Mouse (Mus musculus) lung, postnatal 0 days (tissue): ENCODE measurements around the gene Boll. TPM values are rescaled to one million over a fixed set of nuclear protein-coding genes. Genes with fewer than 3 reads are reported as not detected.

Experiments used
- ATAC-seq: fragments of 200-750 bp; cut with Nextera tagmentation; 2 replicates; pipeline ENCODE4 v1.8.0; 2017; ENCODE audit warnings: moderate library complexity
- DNase-seq: peaks from one replicate; pipeline ENCODE4 v3.0.0-alpha.2; 2016; ENCODE audit warnings: low spot score
- H3K27ac ChIP-seq: fragments of 300-500 bp; sonication (generic); 2 replicates; pipeline ENCODE4 v1.5.1; 2014; ENCODE audit warnings: antibody characterized with exemption, mild to moderate bottlenecking, low read length, mixed read lengths
- H3K27me3 ChIP-seq: fragments of 300-500 bp; sonication (generic); replicated peaks from 2 replicates; pipeline ENCODE4 v1.6.1; 2014; ENCODE audit warnings: low read length, mixed read lengths; ENCODE audit not compliant: insufficient read depth
- H3K36me3 ChIP-seq: fragments of 300-500 bp; sonication (generic); 2 replicates; pipeline ENCODE4 v1.6.1; 2014; ENCODE audit warnings: low read length, mixed read lengths; ENCODE audit not compliant: insufficient read depth
- H3K4me1 ChIP-seq: fragments of 300-500 bp; sonication (generic); 2 replicates; pipeline ENCODE4 v1.6.1; 2014; ENCODE audit warnings: antibody characterized with exemption, low read depth, low read length, mixed read lengths; ENCODE audit not compliant: insufficient read depth
- H3K4me2 ChIP-seq: fragments of 300-500 bp; sonication (generic); replicated peaks from 2 replicates; pipeline ENCODE4 v1.6.1; 2014; ENCODE audit warnings: low read depth, mild to moderate bottlenecking, low read length, moderate library complexity, mixed read lengths
- H3K4me3 ChIP-seq: fragments of 300-500 bp; sonication (generic); 2 replicates; pipeline ENCODE4 v1.5.1; 2014; ENCODE audit warnings: low read depth, low read length
- H3K9ac ChIP-seq: fragments of 300-500 bp; sonication (generic); replicated peaks from 2 replicates; pipeline ENCODE4 v1.6.1; 2014; ENCODE audit warnings: low read depth, mild to moderate bottlenecking
- H3K9me3 ChIP-seq: fragments of 300-500 bp; sonication (generic); 2 replicates; pipeline ENCODE4 v1.6.1; 2016; ENCODE audit warnings: low read length, mixed read lengths
- CTCF ChIP-seq: IDR thresholded peaks from 2 replicates; pipeline ENCODE4 v1.5.1; 2016; ENCODE audit warnings: antibody characterized with exemption, mild to moderate bottlenecking
- EP300 ChIP-seq: IDR thresholded peaks from 2 replicates; pipeline ENCODE4 v1.6.1; 2016; ENCODE audit warnings: antibody characterized with exemption, mild to moderate bottlenecking, control low read depth
- WGBS: fragments of 180-500 bp; shearing (Covaris S2); extraction: QIAGEN DNeasy Blood & Tissue Kit; methylation state at CpG from one replicate; pipeline ENCODE4 v1.1.7; 2014; 5-methylcytosine and 5-hydroxymethylcytosine counted together
- polyA plus RNA-seq: library from polyadenylated mRNA; unstranded; fragments of >200 nt; fragmentation: Nextera tagmentation; extraction: Ambion mirVana; gene quantifications from 2 replicates; pipeline ENCODE4 v1.2.1, GENCODE M21; 2015

The Boll gene
- polyA plus RNA-seq, 1 experiment from 2014 or later: 0.36 TPM

DNA sequence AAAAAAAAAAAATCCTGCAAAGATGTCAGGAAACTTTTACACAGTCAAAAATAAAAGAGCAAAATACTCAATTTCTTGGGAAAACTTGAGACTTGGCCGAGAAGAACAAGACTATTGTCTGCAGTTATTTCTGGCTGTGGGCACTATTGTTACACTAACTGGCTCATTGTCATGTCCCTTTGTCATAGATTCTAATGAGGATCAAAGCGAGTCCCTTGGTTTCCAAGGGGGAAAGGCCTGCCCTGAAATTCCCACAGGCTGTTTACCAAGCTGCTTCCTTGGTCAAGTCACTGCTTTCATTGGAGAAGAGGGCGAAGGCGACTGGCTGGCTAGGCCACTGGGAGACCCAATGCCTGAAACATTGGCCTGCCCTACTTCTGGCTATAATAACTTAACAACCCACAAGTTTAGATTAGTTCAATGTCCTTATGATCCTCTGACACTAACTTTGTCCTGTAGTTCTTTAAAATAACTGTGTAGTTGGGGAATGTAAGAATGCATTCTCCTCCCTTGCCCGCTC, 157.4 kb downstream of the Boll start:
- Histone ChIP-seq H3K4me3 (no peak overlapping the region), H3K4me2 (no peak overlapping the region), H3K4me1 (no peaks in the 10 kb centered on the region), H3K27me3 (no peaks in the 10 kb centered on the region), H3K9ac (no peak overlapping the region), H3K27ac (no peak overlapping the region), H3K36me3 (no peaks in the 10 kb centered on the region), H3K9me3 (no peaks in the 10 kb centered on the region)
- DNase-seq: no peak
- WGBS: 66% methylated on average over 5 of the region's 5 CpGs
- ATAC-seq: no peak
- TF ChIP-seq CTCF (no peak), EP300 (no peak)

- H3K9me3 ChIP-seq: no peaks in the 10 kb centered on the region
Measured at GRCm38 (mm10) chr1:55201850-55202752, 161.2 kb downstream of the Boll start.

DNA sequence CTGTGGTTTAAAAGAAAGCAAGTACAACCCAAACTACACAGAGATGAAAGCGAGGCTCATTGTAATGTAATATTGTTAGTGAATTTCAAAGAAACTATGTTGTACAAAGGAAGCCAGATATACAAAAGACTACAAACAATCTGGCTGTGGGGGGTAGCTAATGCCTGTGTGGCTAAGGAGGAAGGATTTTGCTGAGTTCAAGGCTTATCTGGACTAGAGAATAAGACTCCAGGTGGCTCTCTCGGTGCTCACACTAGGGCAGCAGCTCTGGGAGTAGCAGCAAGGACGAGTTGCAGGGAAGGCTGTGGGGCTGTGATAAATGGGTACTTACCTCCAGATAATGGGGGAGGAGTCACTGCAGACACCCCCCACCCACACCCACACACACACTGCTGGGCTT, 164.6 kb downstream of the Boll start:
- Histone ChIP-seq H3K9me3 (no peaks in the 10 kb centered on the region), H3K4me3 (no peak overlapping the region), H3K9ac (no peak overlapping the region), H3K27me3 (no peaks in the 10 kb centered on the region), H3K4me2 (no peak overlapping the region), H3K36me3 (no peaks in the 10 kb centered on the region), H3K27ac (no peak overlapping the region), H3K4me1 (no peaks in the 10 kb centered on the region)
- no peak for ATAC-seq
- TF ChIP-seq CTCF (no peak), EP300 (no peak)
- DNase-seq: no peak
- WGBS: 42% methylated on average over 3 of the region's 3 CpGs

More at GRCm38 (mm10) chr1:55201850-55202752, 161.2 kb downstream of the Boll start:
- Histone ChIP-seq H3K4me1 (no peaks in the 10 kb centered on the region), H3K4me2 (peak overlapping the region; percentile 32; the same call in 1 of the 2 replicates), H3K9ac (no peak overlapping the region), H3K4me3 (peak overlapping the region; percentile 14; the same call in 1 of the 2 replicates), H3K36me3 (no peaks in the 10 kb centered on the region), H3K27ac (peak overlapping the region; percentile 68), H3K27me3 (no peaks in the 10 kb centered on the region)
- peak; percentile 88 for ATAC-seq
- 51% methylated on average over 18 of the region's 18 CpGs for WGBS
- peak; percentile 69 for DNase-seq
- 0 out of 2 replicates have a peak, but pooled peaks have one; percentile 10 for TF ChIP-seq CTCF
- TF ChIP-seq EP300: peak; percentile 14; the same call in 1 of the 2 replicates

Other genes with a start within 250 kb of the Boll start
- 109 and 114 TPM in 2 replicates for gene Mob4, start 232.2 kb downstream of the Boll start, polyA plus RNA-seq
- 13.6 and 13.9 TPM in 2 replicates for gene Rftn2, start 136.7 kb downstream of the Boll start, polyA plus RNA-seq
- 1.3 and 1.4 TPM in 2 replicates for gene Mars2, start 126.3 kb downstream of the Boll start, polyA plus RNA-seq
- 1.7 and 2.0 TPM in 2 replicates for gene Plcl1, start 42.5 kb upstream of the Boll start, polyA plus RNA-seq